Mouse (Mus musculus) heart, postnatal 0 days (tissue): ENCODE data around the gene Mgat4a. TPM values are rescaled to one million over a fixed set of nuclear protein-coding genes. Genes with fewer than 3 reads are reported as not detected.
A peak's percentile ranks its signal among the peaks of the same experiment; 100 is the strongest.

ENCODE experiments used
- ATAC-seq: fragments of 200-750 bp; cut with Nextera tagmentation; 2 replicates; pipeline ENCODE4 v1.8.0; 2017; ENCODE audit warnings: low read depth, moderate number of reproducible peaks, moderate library complexity; ENCODE audit not compliant: insufficient read depth
- DNase-seq: peaks from one replicate; pipeline ENCODE4 v3.0.0-alpha.2; 2016; ENCODE audit warnings: low spot score
- H3K27ac ChIP-seq: fragments of 300-500 bp; sonication (generic); 2 replicates; pipeline ENCODE4 v1.5.1; 2014; ENCODE audit warnings: low read depth, mild to moderate bottlenecking
- H3K27me3 ChIP-seq: fragments of 300-500 bp; sonication (generic); 2 replicates; pipeline ENCODE4 v1.6.1; 2014; ENCODE audit warnings: low read length, mixed read lengths; ENCODE audit not compliant: control insufficient read depth, insufficient read depth
- H3K36me3 ChIP-seq: fragments of 300-500 bp; sonication (generic); replicated peaks from 2 replicates; pipeline ENCODE4 v1.6.1; 2014; ENCODE audit warnings: low read length, mixed read lengths; ENCODE audit not compliant: control insufficient read depth, insufficient read depth
- H3K4me1 ChIP-seq: fragments of 300-500 bp; sonication (generic); 2 replicates; pipeline ENCODE4 v1.6.1; 2014; ENCODE audit warnings: antibody characterized with exemption; ENCODE audit not compliant: control insufficient read depth, insufficient read depth
- H3K4me2 ChIP-seq: fragments of 300-500 bp; sonication (generic); 2 replicates; pipeline ENCODE4 v1.6.1; 2014; ENCODE audit warnings: low read depth, mild to moderate bottlenecking, low read length, moderate library complexity
- H3K4me3 ChIP-seq: fragments of 300-500 bp; sonication (generic); 2 replicates; pipeline ENCODE4 v1.5.1; 2014; ENCODE audit warnings: low read depth, low read length
- H3K9ac ChIP-seq: fragments of 300-500 bp; sonication (generic); replicated peaks from 2 replicates; pipeline ENCODE4 v1.6.1; 2014; ENCODE audit warnings: low read depth, low read length, mixed read lengths
- H3K9me3 ChIP-seq: fragments of 300-500 bp; sonication (generic); replicated peaks from 2 replicates; pipeline ENCODE4 v1.6.1; 2016; ENCODE audit warnings: low read length; ENCODE audit not compliant: control insufficient read depth
- CTCF ChIP-seq: IDR thresholded peaks from 2 replicates; pipeline ENCODE4 v1.5.1; 2016; ENCODE audit warnings: antibody characterized with exemption, control low read depth, low read depth
- EP300 ChIP-seq: IDR thresholded peaks from 2 replicates; pipeline ENCODE4 v1.6.1; 2016; ENCODE audit warnings: antibody characterized with exemption, low read depth
- WGBS: fragments of 180-500 bp; shearing (Covaris S2); extraction: QIAGEN DNeasy Blood & Tissue Kit; methylation state at CpG from one replicate; pipeline ENCODE4 v1.1.7; 2014; 5-methylcytosine and 5-hydroxymethylcytosine counted together
- polyA plus RNA-seq: library from polyadenylated mRNA; unstranded; fragments of >200 nt; fragmentation: Nextera tagmentation; extraction: Ambion mirVana; gene quantifications from 2 replicates; pipeline ENCODE4 v1.2.1, GENCODE M21; 2015
- total RNA-seq: library from RNA; depleted of rRNA; stranded (reverse); fragments of >200 nt; gene quantifications from 2 replicates; pipeline ENCODE4 v1.2.3, GENCODE M21; 2014; ENCODE audit warnings: low replicate concordance

Gene Mgat4a
- total and polyA plus RNA-seq, 2 experiments from 2014 or later, result 4.4 to 7.3 TPM

DNA sequence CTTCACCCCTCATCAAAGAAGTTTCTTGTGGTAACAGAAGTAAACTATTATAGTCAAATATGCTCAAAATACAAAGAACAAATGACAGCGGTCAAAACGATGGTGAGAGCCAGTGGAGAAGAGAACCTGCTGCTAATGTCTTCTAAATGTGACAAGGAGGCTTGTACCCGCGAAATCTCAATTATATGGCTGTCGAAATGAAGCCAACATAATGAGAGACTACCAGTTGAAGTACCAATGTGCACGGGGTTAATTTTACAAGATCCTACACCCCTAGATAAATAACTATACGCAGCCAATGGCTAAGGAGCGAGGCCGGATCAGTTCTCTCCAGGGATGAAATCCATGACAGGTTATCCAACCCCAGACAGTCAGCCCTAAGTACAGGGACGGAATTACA lies 41.9 kb downstream of the Mgat4a start:
- TF ChIP-seq EP300 (no peak), CTCF (no peak)
- Histone ChIP-seq H3K9ac (no peak overlapping the region), H3K27me3 (no peaks in the 10 kb centered on the region), H3K4me1 (0 out of 2 replicates have a peak, but pooled peaks cover 4% of the 10 kb centered on the region), H3K9me3 (no peaks in the 10 kb centered on the region), H3K27ac (no peak overlapping the region), H3K36me3 (no peaks in the 10 kb centered on the region; the same call in 1 of the 2 replicates), H3K4me3 (no peak overlapping the region), H3K4me2 (no peak overlapping the region)
- DNase-seq (no peak), ATAC-seq (no peak)
- 81% methylated on average over 10 of the region's 10 CpGs for WGBS

- H3K4me1 ChIP-seq, result 0 out of 2 replicates have a peak, but pooled peaks cover 4% of the 10 kb centered on the region
- no peak overlapping the region for H3K4me3 ChIP-seq
- no peaks in the 10 kb centered on the region for H3K9me3 ChIP-seq
- no peak for DNase-seq
- H3K27me3 ChIP-seq, result no peaks in the 10 kb centered on the region
- no peak for ATAC-seq
- 0 out of 2 replicates have a peak overlapping the region, but pooled peaks have one; percentile 6 for H3K27ac ChIP-seq
- H3K4me2 ChIP-seq, result no peak overlapping the region
- WGBS, result 47% methylated on average over 11 of the region's 11 CpGs
- H3K9ac ChIP-seq, result no peak overlapping the region
- H3K36me3 ChIP-seq, result no peaks in the 10 kb centered on the region; the same call in 1 of the 2 replicates
- no peak for TF ChIP-seq CTCF
- TF ChIP-seq EP300, result no peak
Measured at GRCm38 (mm10) chr1:37496591-37497280, 44.1 kb downstream of the Mgat4a start.

- Histone ChIP-seq H3K27me3 (no peaks in the 10 kb centered on the region), H3K9ac (no peak overlapping the region; the same call in 1 of the 2 replicates), H3K4me3 (no peak overlapping the region), H3K4me1 (0 out of 2 replicates have a peak, but pooled peaks cover 4% of the 10 kb centered on the region), H3K9me3 (no peaks in the 10 kb centered on the region), H3K27ac (no peak overlapping the region), H3K36me3 (no peaks in the 10 kb centered on the region; the same call in 1 of the 2 replicates), H3K4me2 (no peak overlapping the region; the same call in 1 of the 2 replicates)
- ATAC-seq, result no peak
- no peak for TF ChIP-seq CTCF
- TF ChIP-seq EP300, result no peak
- no peak for DNase-seq
- WGBS, result 79% methylated on average over 10 of the region's 10 CpGs
Measured at GRCm38 (mm10) chr1:37495698-37496321, 45.0 kb downstream of the Mgat4a start.

DNA sequence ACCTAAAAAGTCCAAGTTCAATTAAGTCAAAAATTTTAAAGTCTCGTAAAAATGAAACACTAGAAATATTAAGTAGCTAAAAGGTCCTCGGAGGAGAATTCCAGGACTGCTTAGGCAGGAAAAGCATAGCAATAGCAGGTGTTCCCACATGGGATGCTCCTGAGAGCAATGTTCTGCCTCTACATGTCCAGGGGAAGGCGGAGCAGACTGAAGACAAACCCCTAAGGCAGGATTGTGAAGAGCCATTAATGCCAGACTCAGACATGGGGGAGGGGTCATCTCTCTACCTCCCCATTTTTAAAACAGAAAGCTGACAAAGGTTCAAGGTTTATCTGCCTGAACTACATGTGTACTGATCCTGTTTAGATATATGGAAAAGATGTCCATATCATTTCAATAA lies 45.7 kb downstream of the Mgat4a start:
- 94% methylated on average over 3 of the region's 3 CpGs for WGBS
- no peak overlapping the region for H3K4me3 ChIP-seq
- ATAC-seq, result no peak

GRCm38 (mm10) chr1:37491672-37492071 lies 49.1 kb downstream of the Mgat4a start:
- TF ChIP-seq EP300 (no peak), CTCF (no peak)
- Histone ChIP-seq H3K27ac (no peak overlapping the region), H3K4me1 (0 out of 2 replicates have a peak, but pooled peaks cover 2% of the 10 kb centered on the region), H3K36me3 (peaks cover 17% of the 10 kb centered on the region), H3K9me3 (no peaks in the 10 kb centered on the region), H3K4me2 (no peak overlapping the region), H3K4me3 (no peak overlapping the region), H3K27me3 (no peaks in the 10 kb centered on the region), H3K9ac (no peak overlapping the region)
- WGBS, result 25% methylated on average over 7 of the region's 7 CpGs
- DNase-seq (no peak), ATAC-seq (no peak)

More for the DNA sequence above, 45.7 kb downstream of the Mgat4a start:
- Histone ChIP-seq H3K27ac (no peak overlapping the region), H3K9ac (no peak overlapping the region), H3K4me2 (no peak overlapping the region), H3K36me3 (peaks cover under 1% of the 10 kb centered on the region; the same call in 1 of the 2 replicates), H3K27me3 (no peaks in the 10 kb centered on the region), H3K9me3 (no peaks in the 10 kb centered on the region), H3K4me1 (0 out of 2 replicates have a peak, but pooled peaks cover 4% of the 10 kb centered on the region)
- DNase-seq, result no peak
- TF ChIP-seq EP300, result no peak
- TF ChIP-seq CTCF, result no peak
